10 mouse cellular contexts compared by ENCODE assay signal in the genomic region with DNA sequence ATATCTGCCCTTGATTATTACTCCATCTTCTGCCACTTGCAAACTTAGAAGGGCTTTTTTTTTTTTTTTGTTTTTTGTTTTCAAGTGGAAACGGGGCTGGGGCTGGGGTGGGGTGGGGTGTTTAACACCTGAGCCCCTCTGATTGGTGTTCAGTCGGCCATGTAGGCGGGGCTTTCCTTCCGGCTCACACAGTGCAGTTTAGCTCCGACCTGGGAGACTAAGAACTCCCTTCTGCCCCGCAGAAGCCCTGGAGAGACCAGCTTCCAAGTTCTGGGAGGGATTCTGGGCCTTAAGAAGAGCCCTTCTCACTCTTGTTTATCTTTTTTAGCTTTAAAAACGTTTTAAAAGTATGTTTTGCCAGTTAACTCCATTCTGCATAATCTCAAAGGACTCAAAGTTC.
DNase-seq lines count a peak whose midpoint lies in the region; ATAC-seq and TF ChIP-seq lines count a peak whose summit lies in the region.
"Had no signal": no experiment of that assay in that cellular context is flagged by ENCODE, and none has a peak within 500 bp of the region (broad histone marks: within the 10 kb centered on the region; RNA-seq: fewer than 3 reads in every experiment).

No protein-coding gene starts in this region.

- H3K27ac ChIP-seq in neural tube, embryonic 13.5 days (replicated peaks), result no peak overlapping the region
- no peak overlapping the region for H3K27ac ChIP-seq in liver, embryonic 14.5 days
- H3K27ac ChIP-seq in forebrain, postnatal 0 days (ENCODE audit: low read depth, low read length), result no peak overlapping the region
- H3K27ac ChIP-seq: forebrain, embryonic 15.5 days had no signal

- TF ChIP-seq CTCF in liver, embryonic 14.5 days (IDR thresholded peaks at IDR 0.05; ENCODE audit: low read depth), result no peak
- TF ChIP-seq CTCF in forebrain, postnatal 0 days (IDR thresholded peaks at IDR 0.05; ENCODE audit: low read depth), result no peak

- peak; percentile 23 for DNase-seq in CD4-positive, CD25-positive, alpha-beta regulatory T cell, adult 2 months (ENCODE audit: low read depth, low spot score)
- DNase-seq in neural tube, embryonic 10.5 days (ENCODE audit: extremely low spot score, low spot score), result no peak
- peak in 2 of 3 experiments; percentile 13 to 14 for DNase-seq in liver, embryonic 14.5 days (ENCODE audit: low read depth in 3 of 3, low spot score in 3 of 3)
- no peak for DNase-seq in forebrain, postnatal 0 days
- DNase-seq in left cerebral cortex, postnatal 25 days (ENCODE audit: low spot score in 2 of 2), result no peak
- DNase-seq: cerebellum, adult 8-10 months had no signal

- 15% methylated on average over 7 of the region's 7 CpGs for WGBS in neural tube, embryonic 13.5 days
- 6% methylated on average over 7 of the region's 7 CpGs for WGBS in liver, embryonic 14.5 days (ENCODE audit: insufficient replicate concordance)
- WGBS in forebrain, postnatal 0 days, result 8% methylated on average over 7 of the region's 7 CpGs

- peaks cover 48% of the 10 kb centered on the region for H3K4me1 ChIP-seq in neural tube, embryonic 13.5 days (replicated peaks)
- H3K4me1 ChIP-seq in liver, embryonic 14.5 days (replicated peaks; ENCODE audit: control insufficient read depth in 2 of 2, insufficient read depth in 2 of 2, low read length in 1 of 2), result no peaks in the 10 kb centered on the region
- H3K4me1 ChIP-seq in forebrain, postnatal 0 days (ENCODE audit: insufficient read depth), result 0 out of 2 replicates have a peak, but pooled peaks cover 3% of the 10 kb centered on the region

- ATAC-seq in CD4-positive, CD25-positive, alpha-beta regulatory T cell, adult 4 months, result no peak
- no peak for ATAC-seq in neural tube, embryonic 13.5 days (ENCODE audit: low read depth)
- ATAC-seq in liver, embryonic 14.5 days (ENCODE audit: insufficient read depth), result no peak
- ATAC-seq in forebrain, postnatal 0 days, result no peak
- no peak for ATAC-seq in erythroblast, adult 5-6 weeks (replicated peaks; ENCODE audit: low FRiP score, poor library complexity, severe bottlenecking)
- ATAC-seq: forebrain, embryonic 15.5 days had no signal

- H3K4me2 ChIP-seq in neural tube, embryonic 13.5 days, result 0 out of 2 replicates have a peak overlapping the region, but pooled peaks have one; percentile 14
- H3K4me2 ChIP-seq in liver, embryonic 14.5 days (ENCODE audit: low read depth), result no peak overlapping the region
- H3K4me2 ChIP-seq in forebrain, postnatal 0 days (ENCODE audit: low read depth), result no peak overlapping the region
- H3K4me2 ChIP-seq: forebrain, embryonic 15.5 days had no signal

- TF ChIP-seq EP300 in liver, embryonic 14.5 days (IDR thresholded peaks at IDR 0.05; ENCODE audit: low read depth), result no peak

- intact Hi-C loops in left cerebral cortex, postnatal 25 days (cut with DNase I), result no loop called here

- no peaks in the 10 kb centered on the region for H3K27me3 ChIP-seq in neural tube, embryonic 13.5 days
- no peaks in the 10 kb centered on the region for H3K27me3 ChIP-seq in liver, embryonic 14.5 days (ENCODE audit: control insufficient read depth, insufficient read depth, low read length)
- H3K27me3 ChIP-seq in forebrain, postnatal 0 days (ENCODE audit: insufficient read depth, low read length), result no peaks in the 10 kb centered on the region
- H3K27me3 ChIP-seq: forebrain, embryonic 15.5 days had no signal

- no peaks in the 10 kb centered on the region for H3K36me3 ChIP-seq in neural tube, embryonic 13.5 days
- no peaks in the 10 kb centered on the region for H3K36me3 ChIP-seq in liver, embryonic 14.5 days (replicated peaks; ENCODE audit: control insufficient read depth, insufficient read depth, low read depth)
- H3K36me3 ChIP-seq in forebrain, postnatal 0 days (ENCODE audit: insufficient read depth), result no peaks in the 10 kb centered on the region
- H3K36me3 ChIP-seq: forebrain, embryonic 15.5 days had no signal

- no peak overlapping the region for H3K9ac ChIP-seq in neural tube, embryonic 13.5 days
- no peak overlapping the region for H3K9ac ChIP-seq in liver, embryonic 14.5 days (replicated peaks)
- no peak overlapping the region for H3K9ac ChIP-seq in forebrain, postnatal 0 days
- H3K9ac ChIP-seq: forebrain, embryonic 15.5 days had no signal

- no peaks in the 10 kb centered on the region for H3K9me3 ChIP-seq in neural tube, embryonic 13.5 days
- no peaks in the 10 kb centered on the region for H3K9me3 ChIP-seq in liver, embryonic 14.5 days (ENCODE audit: control insufficient read depth, low read length)
- no peaks in the 10 kb centered on the region for H3K9me3 ChIP-seq in forebrain, postnatal 0 days (ENCODE audit: low read length)
- H3K9me3 ChIP-seq: forebrain, embryonic 15.5 days had no signal

- no peak overlapping the region for H3K4me3 ChIP-seq in neural tube, embryonic 13.5 days
- no peak overlapping the region for H3K4me3 ChIP-seq in liver, embryonic 14.5 days (ENCODE audit: insufficient read depth in 1 of 2, low read depth in 2 of 2, low read length in 2 of 2)
- H3K4me3 ChIP-seq in forebrain, postnatal 0 days (ENCODE audit: low read depth, low read length), result no peak overlapping the region
- H3K4me3 ChIP-seq: forebrain, embryonic 15.5 days had no signal

Comparison
In these comparisons a context has a peak if more than half of its experiments do, and no peak if none do; other contexts are left out.
1. DNase-seq: peak in CD4-positive, CD25-positive, alpha-beta regulatory T cell, adult 2 months (single experiment) and liver, embryonic 14.5 days (2 of 3); none in neural tube, embryonic 10.5 days (single experiment), forebrain, postnatal 0 days (single experiment) and left cerebral cortex, postnatal 25 days (0 of 2).